Mouse (Mus musculus) spleen, postnatal 36 days (tissue): ENCODE measurements at regions not wholly inside any gene's neighbourhood (a gene's known extent, or its start where the extent isn't known, plus 50 kb on each side); places are given as distances from the start of the nearest gene placed in this dataset.
A peak's percentile ranks its signal among the peaks of the same experiment; 100 is the strongest.

Experiments
- DNase-seq, 2 experiments: peaks; one replicate each; pipeline ENCODE4 v3.0.0; 2022; ENCODE audit warnings: low spot score in 2 of 2, mixed read lengths in 1 of 2

DNA sequence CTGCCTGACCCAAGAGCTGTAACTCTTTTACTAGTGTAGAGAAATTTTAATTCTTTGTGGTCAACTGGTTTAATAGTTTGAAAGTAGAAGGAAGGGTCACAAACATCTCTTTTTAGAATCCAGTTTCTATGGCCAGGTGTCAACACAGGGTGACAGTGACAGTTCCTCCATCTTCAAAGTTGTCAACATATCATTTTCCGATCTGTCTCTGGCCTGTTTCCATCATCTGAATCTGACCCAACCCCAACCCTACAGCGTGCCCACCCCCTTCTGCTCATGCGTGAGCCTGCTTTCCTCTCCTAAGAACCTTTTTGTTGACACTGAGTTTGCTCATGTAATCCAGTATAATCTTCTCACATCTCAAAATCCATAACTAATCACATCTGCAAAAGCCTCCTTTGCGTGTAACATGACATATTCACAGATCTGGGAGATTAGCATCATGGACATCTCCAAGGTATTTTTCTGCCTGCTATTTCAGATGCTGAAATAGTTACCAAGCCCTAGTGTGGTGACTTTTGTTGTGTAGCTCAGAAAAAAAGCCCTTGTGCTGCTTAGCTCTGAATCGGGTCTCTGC, 168.4 kb downstream of the B3gnt2 start:
- peak; percentile 6 to 25 for DNase-seq

DNA sequence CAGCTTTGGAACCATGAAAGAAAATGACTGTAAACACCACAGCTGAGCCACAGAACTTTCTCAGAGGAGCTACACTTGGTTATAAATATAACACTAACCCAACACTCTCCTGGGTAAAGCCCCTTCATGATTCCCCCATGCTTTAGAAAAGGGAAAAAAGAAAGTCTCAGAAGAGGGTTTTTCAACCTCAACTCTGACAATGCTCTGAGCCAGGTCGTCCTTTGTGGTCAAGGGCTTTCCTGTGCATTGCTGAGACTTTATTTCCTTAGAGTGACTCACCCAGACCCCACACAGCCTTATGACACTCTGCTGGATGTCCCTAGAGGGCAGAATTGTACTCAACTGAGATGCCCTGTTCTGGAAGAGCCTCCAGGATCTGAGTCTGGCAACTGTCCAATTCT, 167.8 kb downstream of the B3gnt2 start:
- DNase-seq, result peak; percentile 46 to 47

DNA sequence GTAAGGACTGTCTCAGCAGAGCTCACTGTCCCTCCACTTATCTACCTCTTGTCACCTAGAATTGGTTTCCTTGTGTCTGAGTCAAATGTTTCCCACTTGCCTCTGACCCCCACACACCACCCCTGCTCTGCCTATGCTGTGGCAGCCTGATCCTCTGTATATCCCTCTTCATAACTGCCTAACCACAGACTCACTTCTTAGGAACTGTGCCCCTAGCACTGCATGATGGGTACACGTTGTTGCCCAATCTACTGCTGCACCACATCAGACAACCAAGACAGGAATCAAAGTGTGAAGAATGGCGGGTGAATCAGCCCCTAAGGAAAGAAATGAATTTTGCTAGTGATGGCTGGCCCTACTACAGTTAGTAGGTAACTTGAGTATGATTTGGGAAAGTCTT, 167.4 kb downstream of the B3gnt2 start:
- no peak for DNase-seq

DNA sequence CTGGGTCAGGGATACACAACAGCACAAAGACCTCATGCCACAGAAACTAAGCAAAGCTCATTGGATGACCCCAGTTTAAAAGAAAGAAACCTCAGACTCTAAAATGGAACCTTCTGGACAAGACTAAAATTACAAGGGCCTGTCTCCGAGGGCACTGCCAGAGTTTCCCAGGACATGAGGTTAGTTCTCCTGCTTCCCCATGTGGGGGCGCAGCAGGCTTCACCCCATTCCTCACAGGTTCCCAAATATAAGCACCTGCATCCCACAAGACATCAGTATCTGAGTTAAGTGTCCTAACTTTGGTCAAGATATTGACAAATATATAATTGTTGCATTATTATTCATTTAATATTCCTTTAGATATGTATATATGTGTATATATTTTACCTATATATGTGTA, 166.8 kb downstream of the B3gnt2 start:
- DNase-seq, result no peak

DNA sequence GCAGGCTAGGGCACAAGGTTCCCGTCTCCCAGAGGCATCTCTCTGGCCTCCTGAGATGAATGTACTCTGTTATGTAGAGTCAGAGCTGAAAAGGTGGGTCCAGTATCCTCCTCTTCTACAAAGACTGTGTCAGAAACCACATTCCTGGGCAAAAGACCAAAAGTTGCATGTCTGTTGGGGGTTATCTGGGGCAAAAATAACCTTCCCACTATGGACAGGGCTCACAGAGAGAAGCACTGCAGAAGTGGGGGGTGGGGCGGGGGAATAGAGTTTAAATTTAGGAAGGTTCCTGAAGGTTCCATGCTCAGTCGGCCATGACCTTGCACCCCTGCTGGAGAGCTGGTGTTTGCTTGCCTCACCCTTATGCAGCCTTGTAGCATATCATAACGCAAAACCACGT, 165.9 kb downstream of the B3gnt2 start:
- no peak for DNase-seq

DNA sequence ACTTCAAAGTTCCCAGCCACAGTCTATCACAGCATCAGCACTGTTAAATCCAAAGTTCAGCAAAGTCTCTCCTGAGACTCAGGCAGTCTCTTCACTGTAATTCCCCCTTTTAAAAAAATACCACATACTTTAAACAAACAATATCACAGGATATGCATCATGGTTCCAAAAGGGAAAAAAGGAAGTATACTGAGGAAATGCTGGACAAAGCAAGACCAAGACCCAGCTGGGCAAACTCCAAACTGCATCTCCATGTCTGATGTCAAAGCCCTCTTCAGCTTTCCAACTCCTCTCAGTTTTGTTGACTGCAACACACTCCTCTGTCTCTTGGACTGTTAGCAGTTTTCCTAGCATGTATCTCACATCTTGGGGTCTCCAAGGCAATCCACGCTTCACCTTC, 165.5 kb downstream of the B3gnt2 start:
- DNase-seq, result no peak

DNA sequence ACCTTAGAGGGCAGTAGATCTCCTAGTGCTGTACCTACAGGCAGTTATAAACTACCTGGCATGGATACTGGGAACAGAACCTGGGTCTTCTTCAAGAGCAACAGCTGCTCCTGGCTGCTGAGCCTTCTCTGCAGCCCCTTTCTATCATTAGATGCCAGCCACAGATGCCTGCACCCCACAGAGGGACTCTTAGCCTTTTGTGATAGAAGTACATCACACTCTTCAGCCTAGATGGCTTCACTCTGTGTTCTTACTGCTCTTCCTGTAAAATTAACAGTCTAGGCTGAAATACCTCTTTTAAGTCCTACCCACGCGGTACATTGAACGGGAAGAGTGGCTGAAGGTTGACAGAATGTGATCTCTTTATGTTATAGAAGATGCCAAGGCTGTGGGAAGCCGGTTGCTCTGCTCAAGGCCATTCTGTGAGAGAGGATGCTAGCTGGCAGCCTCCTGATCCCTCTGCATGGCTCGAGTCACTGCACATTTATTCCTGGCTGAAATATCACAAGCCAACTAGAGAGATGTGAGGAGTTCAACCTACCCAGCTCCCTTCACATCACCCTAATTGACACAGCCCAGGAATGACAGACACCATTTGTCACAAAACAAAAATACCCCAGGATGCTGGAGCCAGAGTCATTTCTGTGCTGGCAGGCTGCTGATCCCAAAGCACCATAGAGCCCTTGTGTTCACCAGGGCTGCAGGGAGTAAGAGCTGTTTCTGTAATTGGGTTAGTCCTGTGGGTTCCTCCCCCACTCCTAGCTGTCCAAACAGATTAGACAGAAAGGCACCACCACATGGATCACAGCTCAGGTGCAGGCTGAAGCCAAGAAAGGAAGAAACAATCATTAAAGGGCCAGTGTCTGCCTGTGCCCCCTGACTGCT, 162.5 kb downstream of the B3gnt2 start:
- no peak for DNase-seq

DNA sequence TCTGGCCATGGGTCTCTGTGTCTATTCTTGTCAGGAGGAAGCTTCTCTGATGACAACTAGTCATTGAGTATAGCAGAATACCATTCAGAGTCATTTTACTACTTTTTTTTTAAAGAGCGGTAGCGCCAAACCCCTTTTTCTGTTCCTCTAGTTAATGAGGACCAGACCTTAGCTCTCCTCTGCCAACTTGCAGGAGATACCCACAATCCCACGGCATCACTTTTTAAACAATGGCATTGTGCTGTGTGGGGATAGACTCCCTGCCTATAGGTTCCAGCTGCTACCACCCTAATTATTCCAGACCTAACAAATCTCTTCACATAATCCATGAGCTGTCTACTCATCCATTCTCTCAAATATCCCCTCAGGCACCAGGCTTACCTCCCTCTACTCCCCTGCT, 154.7 kb downstream of the B3gnt2 start:
- DNase-seq, result no peak
